Mouse (Mus musculus): ENCODE measurements around the gene Zfp106. TPM values are rescaled to one million over a fixed set of nuclear protein-coding genes. Genes with fewer than 3 reads are reported as not detected.
"Not testable (repeated sequence)": the region's sequence is repeated elsewhere in the genome, so short reads cannot be mapped to it uniquely, and the experiment has no call there.

Gene Zfp106
- polyA plus RNA-seq, 1 experiment from 2014 or later = 54.5 TPM

GRCm38 (mm10) chr2:120564548-120565188, 1.0 kb upstream of the Zfp106 start:
- not testable (repeated sequence) for H3K9ac ChIP-seq (replicated peaks; ENCODE audit: low read depth, low read length); H3K4me3 ChIP-seq (ENCODE audit: low read depth, low read length); H3K9me3 ChIP-seq (ENCODE audit: control insufficient read depth, low read length); ATAC-seq (ENCODE audit: low read depth); H3K27ac ChIP-seq (ENCODE audit: low read depth, low read length); H3K36me3 ChIP-seq (ENCODE audit: control insufficient read depth, insufficient read depth, low read length); H3K4me2 ChIP-seq (ENCODE audit: low read depth, low read length); H3K27me3 ChIP-seq (ENCODE audit: control insufficient read depth, insufficient read depth, low read length)
- peaks cover 11% of the 10 kb centered on the region; the same call in 1 of the 2 replicates for H3K4me1 ChIP-seq (ENCODE audit: control insufficient read depth, insufficient read depth, low read length)
- WGBS = 91% methylated on average over 4 of the region's 4 CpGs

- no peaks in the 10 kb centered on the region for H3K27me3 ChIP-seq (ENCODE audit: control insufficient read depth, insufficient read depth, low read length)
- peaks cover 4% of the 10 kb centered on the region; the same call in 1 of the 2 replicates for H3K4me1 ChIP-seq (ENCODE audit: control insufficient read depth, insufficient read depth, low read length)
- peak overlapping the region; percentile 87 for H3K4me2 ChIP-seq (ENCODE audit: low read depth, low read length)
- peak overlapping the region; percentile 84 for H3K4me3 ChIP-seq (ENCODE audit: low read depth, low read length)
- ATAC-seq (ENCODE audit: low read depth) = no peak
- WGBS = 30% methylated on average over 9 of the region's 9 CpGs
- H3K27ac ChIP-seq (ENCODE audit: low read depth, low read length) = no peak overlapping the region
- peak overlapping the region; percentile 82; the same call in 1 of the 2 replicates for H3K9ac ChIP-seq (replicated peaks; ENCODE audit: low read depth, low read length)
- H3K36me3 ChIP-seq (ENCODE audit: control insufficient read depth, insufficient read depth, low read length) = no peaks in the 10 kb centered on the region
- no peaks in the 10 kb centered on the region for H3K9me3 ChIP-seq (ENCODE audit: control insufficient read depth, low read length)
Measured at GRCm38 (mm10) chr2:120562859-120563234, 796 bp downstream of the Zfp106 start.

- 87% methylated on average over 1 of the region's 1 CpGs for WGBS
- H3K4me3 ChIP-seq (ENCODE audit: low read depth, low read length) = no peak overlapping the region
- H3K4me2 ChIP-seq (ENCODE audit: low read depth, low read length) = no peak overlapping the region
- no peak overlapping the region for H3K27ac ChIP-seq (ENCODE audit: low read depth, low read length)
- H3K36me3 ChIP-seq (ENCODE audit: control insufficient read depth, insufficient read depth, low read length) = no peaks in the 10 kb centered on the region
- H3K27me3 ChIP-seq (ENCODE audit: control insufficient read depth, insufficient read depth, low read length) = no peaks in the 10 kb centered on the region
- peaks cover 4% of the 10 kb centered on the region; the same call in 1 of the 2 replicates for H3K4me1 ChIP-seq (ENCODE audit: control insufficient read depth, insufficient read depth, low read length)
- H3K9ac ChIP-seq (replicated peaks; ENCODE audit: low read depth, low read length) = no peak overlapping the region
- H3K9me3 ChIP-seq (ENCODE audit: control insufficient read depth, low read length) = no peaks in the 10 kb centered on the region
- ATAC-seq (ENCODE audit: low read depth) = no peak
Measured at GRCm38 (mm10) chr2:120561524-120561923, 2.1 kb downstream of the Zfp106 start.

- Histone ChIP-seq H3K4me2 (ENCODE audit: low read depth, low read length) (no peak overlapping the region), H3K4me1 (ENCODE audit: control insufficient read depth, insufficient read depth, low read length) (peaks cover 4% of the 10 kb centered on the region; the same call in 1 of the 2 replicates), H3K4me3 (ENCODE audit: low read depth, low read length) (no peak overlapping the region), H3K9ac (replicated peaks; ENCODE audit: low read depth, low read length) (no peak overlapping the region), H3K27me3 (ENCODE audit: control insufficient read depth, insufficient read depth, low read length) (no peaks in the 10 kb centered on the region), H3K9me3 (ENCODE audit: control insufficient read depth, low read length) (no peaks in the 10 kb centered on the region), H3K27ac (ENCODE audit: low read depth, low read length) (no peak overlapping the region), H3K36me3 (ENCODE audit: control insufficient read depth, insufficient read depth, low read length) (no peaks in the 10 kb centered on the region)
- 87% methylated on average over 3 of the region's 3 CpGs for WGBS
- ATAC-seq (ENCODE audit: low read depth) = no peak
Measured at GRCm38 (mm10) chr2:120558813-120559212, 4.8 kb downstream of the Zfp106 start.

GRCm38 (mm10) chr2:120556868-120557267, 6.8 kb downstream of the Zfp106 start:
- no peak for ATAC-seq (ENCODE audit: low read depth)
- H3K4me2 ChIP-seq (ENCODE audit: low read depth, low read length) = no peak overlapping the region
- H3K36me3 ChIP-seq (ENCODE audit: control insufficient read depth, insufficient read depth, low read length) = no peaks in the 10 kb centered on the region; the same call in 1 of the 2 replicates
- H3K4me3 ChIP-seq (ENCODE audit: low read depth, low read length) = no peak overlapping the region
- no peak overlapping the region for H3K9ac ChIP-seq (replicated peaks; ENCODE audit: low read depth, low read length)
- H3K27me3 ChIP-seq (ENCODE audit: control insufficient read depth, insufficient read depth, low read length) = no peaks in the 10 kb centered on the region
- no peaks in the 10 kb centered on the region for H3K9me3 ChIP-seq (ENCODE audit: control insufficient read depth, low read length)
- no peak overlapping the region for H3K27ac ChIP-seq (ENCODE audit: low read depth, low read length)
- WGBS = 71% methylated on average over 3 of the region's 3 CpGs
- no peaks in the 10 kb centered on the region; the same call in 1 of the 2 replicates for H3K4me1 ChIP-seq (ENCODE audit: control insufficient read depth, insufficient read depth, low read length)

GRCm38 (mm10) chr2:120544732-120545131, 18.9 kb downstream of the Zfp106 start:
- H3K4me3 ChIP-seq (ENCODE audit: low read depth, low read length) = no peak overlapping the region
- no peaks in the 10 kb centered on the region for H3K27me3 ChIP-seq (ENCODE audit: control insufficient read depth, insufficient read depth, low read length)
- no peaks in the 10 kb centered on the region for H3K4me1 ChIP-seq (ENCODE audit: control insufficient read depth, insufficient read depth, low read length)
- H3K27ac ChIP-seq (ENCODE audit: low read depth, low read length) = no peak overlapping the region
- H3K36me3 ChIP-seq (ENCODE audit: control insufficient read depth, insufficient read depth, low read length) = peaks cover 9% of the 10 kb centered on the region; the same call in 1 of the 2 replicates
- no peak overlapping the region for H3K9ac ChIP-seq (replicated peaks; ENCODE audit: low read depth, low read length)
- H3K9me3 ChIP-seq (ENCODE audit: control insufficient read depth, low read length) = no peaks in the 10 kb centered on the region
- no peak for ATAC-seq (ENCODE audit: low read depth)
- H3K4me2 ChIP-seq (ENCODE audit: low read depth, low read length) = no peak overlapping the region
- 98% methylated on average over 2 of the region's 2 CpGs for WGBS

- Histone ChIP-seq H3K27me3 (ENCODE audit: control insufficient read depth, insufficient read depth, low read length) (no peaks in the 10 kb centered on the region), H3K4me1 (ENCODE audit: control insufficient read depth, insufficient read depth, low read length) (no peaks in the 10 kb centered on the region), H3K9ac (replicated peaks; ENCODE audit: low read depth, low read length) (no peak overlapping the region), H3K36me3 (ENCODE audit: control insufficient read depth, insufficient read depth, low read length) (peaks cover 7% of the 10 kb centered on the region), H3K9me3 (ENCODE audit: control insufficient read depth, low read length) (no peaks in the 10 kb centered on the region), H3K4me3 (ENCODE audit: low read depth, low read length) (no peak overlapping the region), H3K27ac (ENCODE audit: low read depth, low read length) (peak overlapping the region; percentile 66), H3K4me2 (ENCODE audit: low read depth, low read length) (peak overlapping the region; percentile 29; the same call in 1 of the 2 replicates)
- peak; percentile 95 for ATAC-seq (ENCODE audit: low read depth)
- WGBS = 14% methylated on average over 1 of the region's 1 CpGs
Measured at GRCm38 (mm10) chr2:120539778-120540208, 23.9 kb downstream of the Zfp106 start.

GRCm38 (mm10) chr2:120539333-120539732, 24.3 kb downstream of the Zfp106 start:
- Histone ChIP-seq H3K9ac (replicated peaks; ENCODE audit: low read depth, low read length) (no peak overlapping the region), H3K4me1 (ENCODE audit: control insufficient read depth, insufficient read depth, low read length) (no peaks in the 10 kb centered on the region), H3K4me2 (ENCODE audit: low read depth, low read length) (peak overlapping the region; percentile 29; the same call in 1 of the 2 replicates), H3K4me3 (ENCODE audit: low read depth, low read length) (0 out of 2 replicates have a peak overlapping the region, but pooled peaks have one; percentile 7), H3K36me3 (ENCODE audit: control insufficient read depth, insufficient read depth, low read length) (peaks cover 10% of the 10 kb centered on the region), H3K27ac (ENCODE audit: low read depth, low read length) (peak overlapping the region; percentile 66), H3K9me3 (ENCODE audit: control insufficient read depth, low read length) (no peaks in the 10 kb centered on the region), H3K27me3 (ENCODE audit: control insufficient read depth, insufficient read depth, low read length) (no peaks in the 10 kb centered on the region)
- peak; percentile 68; the same call in 1 of the 2 replicates for ATAC-seq (ENCODE audit: low read depth)
- 18% methylated on average over 3 of the region's 3 CpGs for WGBS

- peaks cover 57% of the 10 kb centered on the region for H3K36me3 ChIP-seq (ENCODE audit: control insufficient read depth, insufficient read depth, low read length)
- H3K4me1 ChIP-seq (ENCODE audit: control insufficient read depth, insufficient read depth, low read length) = no peaks in the 10 kb centered on the region
- H3K4me2 ChIP-seq (ENCODE audit: low read depth, low read length) = no peak overlapping the region
- H3K27me3 ChIP-seq (ENCODE audit: control insufficient read depth, insufficient read depth, low read length) = no peaks in the 10 kb centered on the region
- H3K9ac ChIP-seq (replicated peaks; ENCODE audit: low read depth, low read length) = no peak overlapping the region
- H3K4me3 ChIP-seq (ENCODE audit: low read depth, low read length) = no peak overlapping the region
- 91% methylated on average over 4 of the region's 4 CpGs for WGBS
- H3K9me3 ChIP-seq (ENCODE audit: control insufficient read depth, low read length) = no peaks in the 10 kb centered on the region
- no peak for ATAC-seq (ENCODE audit: low read depth)
- no peak overlapping the region for H3K27ac ChIP-seq (ENCODE audit: low read depth, low read length)
Measured at GRCm38 (mm10) chr2:120531223-120531622, 32.4 kb downstream of the Zfp106 start.
